Mouse (Mus musculus) lung, embryonic 15.5 days (tissue): Measurements from ENCODE around the gene Scaf8. TPM values are rescaled to one million over a fixed set of nuclear protein-coding genes. Genes with fewer than 3 reads are reported as not detected.
A peak's percentile ranks its signal among the peaks of the same experiment; 100 is the strongest.
"Not testable (repeated sequence)": the region's sequence is repeated elsewhere in the genome, so short reads cannot be mapped to it uniquely, and the experiment has no call there.

Experiments used
- ATAC-seq: fragments of 200-750 bp; cut with Nextera tagmentation; 2 replicates; pipeline ENCODE4 v1.8.0; 2017; ENCODE audit warnings: moderate number of reproducible peaks, borderline replicate concordance; ENCODE audit not compliant: low FRiP score, low TSS enrichment; ENCODE audit errors: extremely low read depth
- H3K27ac ChIP-seq: fragments of 300-500 bp; sonication (generic); 2 replicates; pipeline ENCODE4 v1.5.1; 2015; ENCODE audit warnings: moderate library complexity, mild to moderate bottlenecking, inconsistent platforms
- H3K27me3 ChIP-seq: fragments of 300-500 bp; sonication (generic); 2 replicates; pipeline ENCODE4 v1.6.1; 2015; ENCODE audit warnings: inconsistent platforms
- H3K36me3 ChIP-seq: fragments of 300-500 bp; sonication (generic); 2 replicates; pipeline ENCODE4 v1.6.1; 2015; ENCODE audit warnings: inconsistent platforms
- H3K4me1 ChIP-seq: fragments of 300-500 bp; sonication (generic); 2 replicates; pipeline ENCODE4 v1.6.1; 2015; ENCODE audit warnings: inconsistent platforms
- H3K4me2 ChIP-seq: fragments of 300-500 bp; sonication (generic); 2 replicates; pipeline ENCODE4 v1.6.1; 2015; ENCODE audit warnings: inconsistent platforms, mild to moderate bottlenecking, moderate library complexity
- H3K4me3 ChIP-seq: fragments of 300-500 bp; sonication (generic); 2 replicates; pipeline ENCODE4 v1.5.1; 2015; ENCODE audit warnings: mild to moderate bottlenecking, inconsistent platforms
- H3K9ac ChIP-seq: fragments of 300-500 bp; sonication (generic); 2 replicates; pipeline ENCODE4 v1.6.1; 2015; ENCODE audit warnings: inconsistent platforms
- H3K9me3 ChIP-seq: fragments of 300-500 bp; sonication (generic); 2 replicates; pipeline ENCODE4 v1.6.1; 2016; ENCODE audit warnings: inconsistent platforms
- WGBS: fragments of 180-500 bp; shearing (Covaris S2); methylation state at CpG from one replicate; pipeline ENCODE4 v1.1.7; 2015; 5-methylcytosine and 5-hydroxymethylcytosine counted together
- polyA plus RNA-seq: library from polyadenylated mRNA; unstranded; fragments of >200 nt; fragmentation: Nextera tagmentation; extraction: Ambion mirVana; gene quantifications from 2 replicates; pipeline ENCODE4 v1.2.1, GENCODE M21; 2015

The Scaf8 gene
- polyA plus RNA-seq, 1 experiment from 2014 or later, result 19.4 TPM

- Histone ChIP-seq H3K27ac (no peak overlapping the region; the same call in 1 of the 2 replicates), H3K27me3 (no peaks in the 10 kb centered on the region), H3K36me3 (no peaks in the 10 kb centered on the region), H3K4me2 (peak overlapping the region; percentile 80), H3K9ac (peak overlapping the region; percentile 70; the same call in 1 of the 2 replicates), H3K4me3 (peak overlapping the region; percentile 58), H3K4me1 (no peaks in the 10 kb centered on the region), H3K9me3 (0 out of 2 replicates have a peak, but pooled peaks cover 3% of the 10 kb centered on the region)
- no peak for ATAC-seq
- 65% methylated on average over 3 of the region's 3 CpGs for WGBS
Measured at GRCm38 (mm10) chr17:3085152-3085551, 29.6 kb upstream of the Scaf8 start.

- H3K9ac ChIP-seq, result no peak overlapping the region
- no peaks in the 10 kb centered on the region for H3K27me3 ChIP-seq
- H3K4me2 ChIP-seq, result no peak overlapping the region
- no peaks in the 10 kb centered on the region for H3K36me3 ChIP-seq
- ATAC-seq, result no peak
- no peaks in the 10 kb centered on the region for H3K4me1 ChIP-seq
- 37% methylated on average over 4 of the region's 4 CpGs for WGBS
- no peaks in the 10 kb centered on the region for H3K9me3 ChIP-seq
- H3K27ac ChIP-seq, result no peak overlapping the region
- H3K4me3 ChIP-seq, result no peak overlapping the region
Measured at GRCm38 (mm10) chr17:3092682-3093081, 22.1 kb upstream of the Scaf8 start.

DNA sequence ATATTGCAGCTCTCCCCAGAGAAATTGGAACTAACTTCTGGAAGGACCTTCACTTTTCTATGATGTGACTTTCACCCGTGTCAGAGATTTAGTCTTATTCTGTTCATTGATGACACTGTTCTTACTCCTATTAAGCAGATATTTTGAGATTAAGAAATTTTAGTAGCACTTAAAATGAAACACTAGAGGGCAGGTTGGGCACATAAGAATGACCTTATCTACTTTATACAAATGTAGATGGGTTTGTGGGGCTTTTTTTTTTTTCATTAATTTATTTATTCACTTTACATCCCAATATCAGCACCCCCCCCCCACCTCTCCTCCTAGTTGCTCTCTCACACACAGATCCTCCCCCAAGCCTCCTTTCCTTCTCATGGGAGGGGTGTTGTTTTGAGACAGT lies 15.5 kb upstream of the Scaf8 start:
- not testable (repeated sequence) for ATAC-seq, H3K36me3 ChIP-seq, H3K4me2 ChIP-seq, H3K4me3 ChIP-seq, H3K9ac ChIP-seq, H3K27me3 ChIP-seq, H3K9me3 ChIP-seq, H3K27ac ChIP-seq, H3K4me1 ChIP-seq
- 74% methylated on average over 1 of the region's 1 CpGs for WGBS

- Histone ChIP-seq H3K4me3 (peak overlapping the region; percentile 40), H3K9me3 (no peaks in the 10 kb centered on the region), H3K4me2 (peak overlapping the region; percentile 67), H3K27me3 (no peaks in the 10 kb centered on the region), H3K4me1 (no peaks in the 10 kb centered on the region), H3K9ac (0 out of 2 replicates have a peak overlapping the region, but pooled peaks have one; percentile 5), H3K36me3 (no peaks in the 10 kb centered on the region), H3K27ac (0 out of 2 replicates have a peak overlapping the region, but pooled peaks have one; percentile 17)
- WGBS, result 1% methylated on average over 14 of the region's 14 CpGs
- peak; percentile 91 for ATAC-seq
Measured at GRCm38 (mm10) chr17:3102336-3103165, 12.2 kb upstream of the Scaf8 start.

DNA sequence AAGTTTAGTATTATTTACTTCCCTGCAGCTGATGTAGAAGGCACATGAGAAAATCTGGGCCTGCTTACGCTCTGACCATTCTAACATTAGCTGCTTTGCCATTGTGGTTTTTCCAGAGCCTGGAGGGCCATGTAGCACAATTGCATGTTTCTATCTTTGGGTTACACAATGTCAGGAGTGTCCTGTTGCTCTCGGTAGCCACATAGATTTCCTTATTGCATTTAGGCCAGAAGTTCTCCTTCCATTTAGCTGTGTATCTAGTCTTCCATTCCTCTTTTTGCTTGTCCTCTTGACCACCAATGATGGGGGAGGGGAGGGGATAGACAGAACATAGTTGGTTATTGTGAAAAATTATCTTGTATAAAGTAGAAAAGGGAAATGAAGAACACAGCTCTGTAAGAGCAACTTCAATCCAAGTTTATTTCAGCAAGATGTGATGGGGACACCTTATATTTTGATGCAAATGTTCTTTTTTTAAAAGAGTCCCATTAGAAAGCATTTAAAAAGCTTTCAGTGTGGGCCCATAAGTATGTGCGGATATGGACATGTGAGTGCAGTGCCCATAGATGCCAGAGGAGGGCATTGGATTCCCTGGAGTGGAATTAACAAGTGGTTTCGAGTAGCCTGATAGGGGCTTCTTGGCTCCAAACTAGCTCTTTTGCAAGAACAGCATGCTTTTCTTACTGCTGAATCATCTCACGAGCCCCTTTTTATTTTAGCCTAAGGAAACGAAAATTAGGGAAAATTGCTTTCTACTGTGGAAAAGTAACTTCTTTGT lies 10.4 kb upstream of the Scaf8 start:
- ATAC-seq, result no peak
- Histone ChIP-seq H3K9me3 (no peaks in the 10 kb centered on the region), H3K9ac (no peak overlapping the region), H3K4me1 (no peaks in the 10 kb centered on the region), H3K27ac (no peak overlapping the region), H3K27me3 (no peaks in the 10 kb centered on the region), H3K36me3 (no peaks in the 10 kb centered on the region), H3K4me3 (no peak overlapping the region), H3K4me2 (no peak overlapping the region)
- WGBS, result 85% methylated on average over 6 of the region's 6 CpGs

- no peaks in the 10 kb centered on the region for H3K36me3 ChIP-seq
- H3K9me3 ChIP-seq, result no peaks in the 10 kb centered on the region
- H3K4me2 ChIP-seq, result no peak overlapping the region
- no peak for ATAC-seq
- 94% methylated on average over 1 of the region's 1 CpGs for WGBS
- no peak overlapping the region for H3K9ac ChIP-seq
- H3K4me1 ChIP-seq, result no peaks in the 10 kb centered on the region
- no peaks in the 10 kb centered on the region for H3K27me3 ChIP-seq
- H3K4me3 ChIP-seq, result no peak overlapping the region
- H3K27ac ChIP-seq, result no peak overlapping the region
Measured at GRCm38 (mm10) chr17:3105022-3105421, 9.8 kb upstream of the Scaf8 start.

- Histone ChIP-seq H3K4me1 (peaks cover 12% of the 10 kb centered on the region), H3K4me3 (peak overlapping the region; percentile 93), H3K36me3 (no peaks in the 10 kb centered on the region), H3K27me3 (no peaks in the 10 kb centered on the region), H3K9ac (peak overlapping the region; percentile 91), H3K9me3 (no peaks in the 10 kb centered on the region), H3K4me2 (peak overlapping the region; percentile 70), H3K27ac (peak overlapping the region; percentile 100)
- ATAC-seq, result no peak
- under 1% methylated on average over 16 of the region's 16 CpGs for WGBS
Measured at GRCm38 (mm10) chr17:3113737-3114357, 925 bp upstream of the Scaf8 start.

DNA sequence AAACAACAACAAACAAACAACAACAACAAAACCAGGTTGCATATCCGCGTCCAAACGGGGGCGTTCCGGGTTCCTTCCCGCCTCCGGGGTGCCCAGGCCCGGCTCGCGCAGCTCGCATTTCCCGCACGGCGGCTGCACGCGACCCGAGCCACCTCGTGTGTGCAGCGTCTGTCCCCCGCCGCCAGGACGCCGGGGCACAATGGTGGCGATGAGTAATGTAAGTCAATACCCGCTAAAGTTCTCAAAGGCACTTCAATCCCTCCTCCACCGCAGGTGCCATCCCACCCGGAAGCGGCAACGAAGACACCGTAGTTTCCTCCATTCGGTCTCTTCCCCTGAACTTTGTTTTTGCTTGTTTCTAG lies 433 bp upstream of the Scaf8 start:
- WGBS, result under 1% methylated on average over 30 of the region's 31 CpGs
- ATAC-seq, result peak; percentile 62
- H3K4me2 ChIP-seq, result peak overlapping the region; percentile 70

GRCm38 (mm10) chr17:3115380-3115974 lies 705 bp downstream of the Scaf8 start:
- H3K4me2 ChIP-seq, result peak overlapping the region; percentile 61
- peak; percentile 66 for ATAC-seq
- no peaks in the 10 kb centered on the region for H3K27me3 ChIP-seq
- peak overlapping the region; percentile 93 for H3K4me3 ChIP-seq
- H3K9ac ChIP-seq, result peak overlapping the region; percentile 91
- H3K36me3 ChIP-seq, result no peaks in the 10 kb centered on the region
- H3K9me3 ChIP-seq, result no peaks in the 10 kb centered on the region
- WGBS, result under 1% methylated on average over 30 of the region's 47 CpGs
- H3K4me1 ChIP-seq, result peaks cover 15% of the 10 kb centered on the region
- H3K27ac ChIP-seq, result peak overlapping the region; percentile 100

More for the DNA sequence above, 433 bp upstream of the Scaf8 start:
- Histone ChIP-seq H3K9ac (peak overlapping the region; percentile 91), H3K27me3 (no peaks in the 10 kb centered on the region), H3K9me3 (no peaks in the 10 kb centered on the region), H3K4me3 (peak overlapping the region; percentile 93), H3K36me3 (no peaks in the 10 kb centered on the region), H3K4me1 (peaks cover 15% of the 10 kb centered on the region), H3K27ac (peak overlapping the region; percentile 100)

- H3K9me3 ChIP-seq, H3K4me3 ChIP-seq, H3K27ac ChIP-seq, H3K9ac ChIP-seq, H3K27me3 ChIP-seq, H3K4me2 ChIP-seq, H3K36me3 ChIP-seq, ATAC-seq: not testable (repeated sequence)
- peaks cover 18% of the 10 kb centered on the region; the same call in 1 of the 2 replicates for H3K4me1 ChIP-seq
- WGBS, result 74% methylated on average over 8 of the region's 8 CpGs
Measured at GRCm38 (mm10) chr17:3120949-3121348, 6.2 kb downstream of the Scaf8 start.

GRCm38 (mm10) chr17:3123581-3123980 lies 8.8 kb downstream of the Scaf8 start:
- WGBS, result 74% methylated on average over 1 of the region's 1 CpGs
- H3K9ac ChIP-seq, H3K36me3 ChIP-seq, ATAC-seq, H3K9me3 ChIP-seq, H3K27me3 ChIP-seq, H3K27ac ChIP-seq, H3K4me2 ChIP-seq, H3K4me3 ChIP-seq: not testable (repeated sequence)
- H3K4me1 ChIP-seq, result peaks cover 11% of the 10 kb centered on the region; the same call in 1 of the 2 replicates
